Mouse (Mus musculus) ovary, postnatal 10 days (tissue): ENCODE measurements around the gene Mapk1.
"Not testable (repeated sequence)": the region's sequence is repeated elsewhere in the genome, so short reads cannot be mapped to it uniquely, and the experiment has no call there.

Experiments used
- DNase-seq: peaks from one replicate; pipeline ENCODE4 v3.0.0; 2022; ENCODE audit warnings: low spot score

The Mapk1 gene

GRCm38 (mm10) chr16:16983131-16983533 is at the start of gene Mapk1:
TSS of gene Mapk1 (plus strand) at chr16:16983382.
- peak; percentile 91 for DNase-seq

GRCm38 (mm10) chr16:16939543-16939942 is 43.6 kb upstream of the Mapk1 start:
- DNase-seq = no peak

DNA sequence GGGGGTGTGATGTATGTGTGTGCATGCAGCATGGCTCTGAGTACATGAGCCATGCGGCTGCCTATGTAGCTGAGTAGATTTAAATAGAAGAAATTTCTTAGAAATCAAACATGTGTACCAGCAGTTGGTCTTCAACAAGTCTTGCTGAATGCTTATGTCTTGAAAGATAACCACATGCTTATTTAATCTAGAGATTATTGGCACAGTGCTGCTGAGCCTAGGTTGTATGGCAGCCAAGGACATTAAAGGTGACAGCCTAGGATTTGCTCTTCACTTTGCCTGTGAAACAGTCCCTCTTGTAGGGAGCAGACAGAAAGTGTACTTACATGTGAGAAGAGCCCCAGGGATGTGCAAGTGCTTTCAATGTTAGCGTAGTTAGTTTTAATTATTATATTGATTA is 42.1 kb upstream of the Mapk1 start:
- DNase-seq = no peak

DNA sequence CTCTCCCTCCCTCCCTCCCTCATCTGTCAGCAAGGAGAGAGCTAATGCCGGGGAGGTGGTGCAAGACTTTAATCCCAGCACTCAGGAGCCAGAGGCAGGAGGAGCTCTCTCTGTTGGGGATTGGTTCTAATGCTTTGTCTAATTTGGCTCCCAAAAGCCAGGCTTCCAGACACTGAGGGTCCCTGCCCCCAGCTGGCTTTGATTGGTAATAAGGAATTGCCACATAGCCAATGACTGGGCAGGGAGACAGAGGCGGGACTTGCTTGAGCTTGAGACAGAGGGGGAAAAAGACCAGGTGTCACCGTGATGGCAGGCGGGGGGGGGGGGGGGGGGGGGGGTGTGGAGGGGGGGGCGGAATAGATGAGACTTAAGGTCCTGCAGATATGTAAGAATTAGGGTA is 24.6 kb upstream of the Mapk1 start:
- no peak for DNase-seq

- no peak for DNase-seq
Measured at GRCm38 (mm10) chr16:16959907-16960306, 23.3 kb upstream of the Mapk1 start.

DNA sequence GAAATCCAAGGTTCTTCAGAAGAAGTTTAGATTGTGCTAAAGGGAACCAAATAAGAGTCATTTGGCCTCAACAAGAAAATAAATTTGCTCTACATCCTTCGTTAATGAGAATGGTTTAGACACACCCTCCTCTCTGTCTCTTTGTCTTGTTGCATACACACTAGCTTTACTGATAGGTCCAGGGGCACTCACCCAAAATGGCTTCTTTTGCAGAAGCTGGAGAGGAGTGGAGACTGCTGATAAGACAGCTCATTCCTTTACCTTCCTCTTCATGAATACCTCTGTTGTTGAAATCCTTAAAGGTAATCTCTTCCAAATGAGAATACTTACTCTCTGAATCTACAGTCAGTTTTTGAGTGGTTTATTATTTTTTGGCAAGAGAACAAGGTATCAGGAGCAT is 18.0 kb upstream of the Mapk1 start:
- DNase-seq = no peak

DNA sequence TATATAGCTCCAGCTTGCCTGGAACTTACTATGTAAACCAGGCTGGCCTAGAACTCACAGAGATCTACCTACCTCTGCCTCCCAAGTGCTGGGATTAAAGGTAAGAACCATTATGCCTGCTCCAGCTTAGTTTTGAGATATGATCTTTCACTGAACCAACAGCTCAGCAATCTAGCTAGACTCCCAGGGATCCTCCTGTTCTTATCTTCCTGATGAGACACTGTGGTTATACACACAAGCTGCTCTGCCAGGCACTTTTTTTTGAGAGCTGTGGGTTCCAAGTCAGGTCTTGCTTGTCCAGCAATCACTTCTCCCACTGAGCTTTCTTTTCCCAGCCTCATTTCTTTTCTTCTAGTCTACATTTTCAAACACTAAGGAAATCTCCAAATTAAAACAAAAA is 16.9 kb upstream of the Mapk1 start:
- no peak for DNase-seq

GRCm38 (mm10) chr16:16978061-16978460 is 5.1 kb upstream of the Mapk1 start:
- no peak for DNase-seq

GRCm38 (mm10) chr16:16978765-16979164 is 4.4 kb upstream of the Mapk1 start:
- DNase-seq = no peak

DNA sequence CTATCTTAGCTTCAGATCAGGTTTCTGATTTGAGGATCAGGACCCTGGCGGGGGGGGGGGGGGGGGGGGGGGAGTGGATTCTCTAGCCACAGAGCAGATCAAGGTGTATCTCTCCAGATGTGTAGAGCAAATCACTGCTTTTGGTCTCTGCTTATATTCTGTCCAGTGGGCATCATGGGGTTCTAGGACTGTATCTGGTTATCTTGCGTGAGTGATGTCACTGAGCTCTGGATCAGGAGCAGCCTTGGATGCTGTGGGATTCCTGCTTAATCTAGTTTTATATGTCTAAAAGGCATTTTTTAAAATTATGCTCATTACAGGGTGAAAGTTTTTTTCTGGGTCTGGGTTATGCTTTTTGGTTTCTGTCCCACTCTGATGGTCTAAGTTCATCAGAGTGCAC is 546 bp upstream of the Mapk1 start:
- no peak for DNase-seq

GRCm38 (mm10) chr16:16983534-16984422 is 596 bp downstream of the Mapk1 start:
- peak; percentile 54 for DNase-seq

GRCm38 (mm10) chr16:16984423-16984941 is 1.3 kb downstream of the Mapk1 start:
- DNase-seq = no peak

DNA sequence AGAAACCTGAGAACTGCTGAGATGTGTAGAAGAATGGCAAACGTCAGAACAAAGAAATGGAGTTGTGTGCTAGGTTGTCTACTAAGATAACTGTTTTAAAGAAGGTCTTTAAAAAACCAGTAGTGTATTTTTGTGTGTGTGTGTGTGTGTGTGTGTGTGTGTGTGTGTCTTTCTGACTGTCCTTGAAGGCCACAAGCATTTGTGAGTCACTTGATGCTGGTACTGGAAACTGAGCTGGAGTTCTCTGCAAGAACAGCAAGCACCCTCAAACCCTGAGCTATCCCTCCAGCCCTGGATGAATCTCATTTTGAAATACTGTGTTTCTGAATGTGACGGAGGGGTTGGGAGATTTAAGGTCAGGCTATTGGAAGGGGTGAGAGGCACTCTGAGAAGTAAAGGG is 4.1 kb downstream of the Mapk1 start:
- DNase-seq = no peak

DNA sequence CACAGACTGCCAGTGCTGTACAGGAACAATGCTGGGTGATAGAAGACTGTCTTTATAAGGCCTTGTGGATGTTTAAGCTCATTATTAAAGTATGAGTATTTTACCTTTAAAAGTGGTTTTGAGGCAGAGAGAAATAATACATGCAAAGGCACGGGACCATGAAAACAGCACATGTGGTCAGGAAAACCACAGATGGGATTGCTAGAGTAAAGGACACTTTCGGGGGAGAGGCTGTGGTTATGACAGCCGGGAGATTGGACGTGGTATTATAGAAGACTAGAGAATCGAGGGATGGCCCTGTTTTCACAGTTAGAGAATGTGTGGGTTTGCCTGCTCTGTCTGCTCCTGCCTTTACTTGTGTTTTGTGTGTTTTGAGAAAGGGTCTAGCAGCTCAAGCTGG is 5.7 kb downstream of the Mapk1 start:
- DNase-seq = no peak

- DNase-seq = no peak
Measured at GRCm38 (mm10) chr16:16990021-16990420, 6.8 kb downstream of the Mapk1 start.

DNA sequence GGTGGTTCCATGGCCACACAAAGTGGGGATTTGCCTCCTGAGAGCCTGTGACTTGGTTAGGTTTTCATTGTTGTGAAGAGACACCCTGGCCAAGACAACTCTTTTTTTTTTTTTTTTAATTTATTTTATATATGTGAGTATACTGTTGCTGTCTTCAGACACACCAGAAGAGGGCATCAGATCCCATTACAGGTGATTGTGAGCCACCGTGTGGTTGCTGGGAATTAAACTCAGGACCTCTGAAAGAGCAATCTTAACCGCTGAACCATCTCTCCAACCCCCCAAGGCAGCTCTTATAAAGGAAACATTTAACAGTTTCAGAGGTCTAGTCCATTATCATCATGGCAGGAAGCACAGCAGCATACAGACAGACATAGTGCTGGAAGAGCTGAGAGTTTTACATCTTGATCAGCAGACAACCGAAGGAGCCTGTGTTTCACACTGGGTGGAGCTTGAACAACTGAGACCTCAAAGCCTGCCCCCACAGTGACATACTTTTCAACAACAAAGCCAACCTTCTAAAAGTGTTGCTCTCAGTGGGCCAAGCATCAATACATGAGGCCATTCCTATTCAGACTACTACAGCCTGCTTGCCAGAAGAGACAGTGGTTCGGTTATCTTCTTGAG is 11.4 kb downstream of the Mapk1 start:
- DNase-seq = no peak

DNA sequence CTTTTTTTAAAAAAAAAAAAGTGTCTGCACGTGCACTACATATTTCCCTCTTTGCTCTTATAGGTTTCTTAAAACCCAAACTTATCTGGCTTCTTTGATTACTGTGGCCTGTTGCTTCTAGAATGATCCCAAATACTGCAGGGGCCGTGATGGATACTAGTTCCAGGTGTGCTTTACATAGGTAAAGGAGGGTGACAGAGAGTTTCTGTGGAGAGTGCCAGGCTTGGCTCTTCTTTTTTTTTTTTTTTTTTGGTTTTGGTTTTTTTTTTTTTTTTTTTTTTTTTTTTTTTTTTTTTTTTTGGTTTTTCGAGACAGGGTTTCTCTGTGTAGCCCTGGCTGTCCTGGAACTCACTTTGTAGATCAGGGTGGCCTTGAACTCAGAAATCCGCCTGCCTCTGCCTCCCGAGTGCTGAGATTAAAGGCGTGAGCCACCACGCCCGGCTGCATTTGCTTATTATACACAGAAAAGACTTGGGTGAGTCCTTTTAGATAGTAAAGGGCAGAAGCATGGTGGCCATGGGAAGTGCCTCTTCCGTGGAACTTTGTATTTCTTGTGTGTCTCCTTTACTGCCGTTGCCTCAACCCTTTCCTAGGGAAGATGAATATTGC is 13.0 kb downstream of the Mapk1 start:
- not testable (repeated sequence) for DNase-seq

DNA sequence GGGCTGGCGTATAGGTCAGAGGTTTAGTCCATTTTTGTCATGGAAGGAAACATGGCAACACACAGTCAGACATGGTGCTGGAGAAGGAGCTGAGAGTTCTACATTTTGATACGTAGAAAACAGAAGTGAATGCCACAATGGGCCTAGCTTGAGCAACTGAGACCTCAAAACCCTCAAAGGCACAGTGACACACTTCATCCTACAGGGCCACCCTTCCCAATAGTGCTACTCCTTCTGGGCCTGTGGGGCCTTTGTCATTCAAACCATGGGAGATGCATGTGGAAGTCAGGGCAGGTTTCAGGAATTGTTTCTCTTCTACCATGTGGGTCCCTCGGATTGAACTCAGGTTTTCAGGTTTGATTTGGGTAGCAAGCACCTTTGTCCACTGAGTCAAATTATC is 17.9 kb downstream of the Mapk1 start:
- no peak for DNase-seq

GRCm38 (mm10) chr16:17007070-17007469 is 23.9 kb downstream of the Mapk1 start:
- DNase-seq = no peak

DNA sequence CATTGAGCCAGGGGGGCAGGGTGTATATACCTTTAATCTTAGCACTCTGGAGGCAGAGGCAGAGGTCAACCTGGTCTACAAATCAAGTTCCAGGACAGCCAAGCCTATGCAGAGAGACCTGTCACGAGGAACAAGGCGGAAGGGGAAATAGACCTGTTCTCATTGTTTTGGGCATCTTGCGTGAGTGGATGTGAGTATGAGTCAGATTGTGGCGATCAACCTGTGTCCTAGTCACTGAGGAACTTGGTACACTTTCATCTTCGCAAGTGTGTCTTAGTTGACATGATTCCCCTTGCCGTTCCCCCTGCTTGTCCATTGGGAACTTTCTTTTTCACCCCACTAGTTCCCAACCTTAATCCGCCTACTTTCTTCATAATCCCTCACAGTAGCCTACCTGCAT is 26.9 kb downstream of the Mapk1 start:
- no peak for DNase-seq

GRCm38 (mm10) chr16:17012583-17012982 is 29.4 kb downstream of the Mapk1 start:
- no peak for DNase-seq

DNA sequence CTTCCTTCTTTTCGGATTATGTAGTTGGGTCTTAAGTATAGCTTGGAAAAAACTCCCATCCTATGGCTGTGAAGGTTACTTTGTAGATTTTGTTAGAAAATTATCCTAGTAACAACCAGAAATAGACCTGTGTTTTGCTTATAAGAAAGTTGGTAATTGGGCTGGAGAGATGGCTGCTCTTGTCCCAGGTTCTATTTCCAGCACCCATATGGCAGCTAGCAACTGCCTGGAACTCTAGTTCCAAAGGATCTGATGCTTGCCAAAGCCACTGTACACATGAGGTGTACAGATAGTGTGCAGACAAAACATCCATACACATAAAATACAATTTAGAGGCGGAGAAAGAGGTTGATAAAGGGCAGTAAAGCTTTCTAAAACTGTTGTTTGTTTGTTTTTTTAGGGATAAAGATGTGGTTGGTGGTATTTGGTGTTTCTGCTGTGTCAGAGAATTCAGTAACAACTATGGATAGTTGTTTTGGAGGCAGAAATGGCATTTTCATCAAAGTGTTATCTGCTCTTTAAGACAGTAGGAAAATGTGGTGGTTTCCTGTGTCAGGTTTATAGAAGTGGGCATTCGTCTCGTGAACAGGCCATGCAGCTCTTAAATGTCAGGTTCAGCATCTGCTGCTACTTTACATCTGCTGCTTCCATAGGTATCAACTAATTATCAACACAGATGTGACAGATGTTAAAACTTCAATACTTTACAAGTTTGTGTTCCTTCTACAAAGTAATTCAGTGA is 32.1 kb downstream of the Mapk1 start:
- DNase-seq = no peak
